ENCODE assay signal across 9 mouse cellular contexts in the genomic region with DNA sequence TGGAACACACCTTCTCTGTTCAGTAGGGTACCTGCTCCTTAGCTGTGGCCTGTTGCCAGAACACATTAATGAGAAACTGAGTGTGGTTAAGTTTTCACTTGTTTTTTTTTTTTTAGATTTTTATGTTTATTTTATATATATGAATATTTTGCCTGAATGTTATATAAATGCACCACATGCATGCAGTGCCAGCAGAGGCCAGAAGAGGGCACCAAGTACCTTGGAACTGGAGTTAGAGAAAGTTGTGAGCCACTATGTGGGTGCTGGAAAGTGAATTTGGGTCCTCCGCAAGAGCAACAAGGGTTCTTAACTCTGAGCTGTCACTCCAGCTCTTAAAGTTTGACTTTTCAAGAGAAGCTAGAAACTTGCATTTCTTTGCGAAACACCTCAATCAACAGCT. TPM values are rescaled to one million over a fixed set of nuclear protein-coding genes. Genes with fewer than 3 reads are reported as not detected.
DNase-seq lines count a peak whose midpoint lies in the region; ATAC-seq and TF ChIP-seq lines count a peak whose summit lies in the region.
"Had no signal": no experiment of that assay in that cellular context is flagged by ENCODE, and none has a peak within 500 bp of the region (broad histone marks: within the 10 kb centered on the region; RNA-seq: fewer than 3 reads in every experiment).

No protein-coding gene starts in this region.

- H3K9ac ChIP-seq in hindbrain, embryonic 16.5 days (ENCODE audit: low read depth, low read length), result no peak overlapping the region
- H3K9ac ChIP-seq in liver, embryonic 14.5 days (replicated peaks), result no peak overlapping the region
- no peak overlapping the region for H3K9ac ChIP-seq in midbrain, embryonic 15.5 days

- no peak overlapping the region for H3K4me3 ChIP-seq in hindbrain, embryonic 10.5 days
- H3K4me3 ChIP-seq in hindbrain, embryonic 16.5 days (ENCODE audit: low read length), result no peak overlapping the region
- no peak overlapping the region for H3K4me3 ChIP-seq in liver, embryonic 14.5 days (ENCODE audit: insufficient read depth in 1 of 2, low read depth in 2 of 2, low read length in 2 of 2)
- H3K4me3 ChIP-seq in midbrain, embryonic 15.5 days, result no peak overlapping the region

- peak; percentile 16 for DNase-seq in hindbrain, embryonic 10.5 days (ENCODE audit: low spot score)
- DNase-seq in CD4-positive helper T cell, adult 2 months (ENCODE audit: low read depth, low spot score), result peak; percentile 11
- peak; percentile 20 for DNase-seq in adrenal gland, adult 2 months
- peak; percentile 11 for DNase-seq in gastrocnemius, postnatal 10 days
- no peak for DNase-seq in liver, embryonic 14.5 days (ENCODE audit: low read depth in 3 of 3, low spot score in 3 of 3)
- peak; percentile 3 to 5 for DNase-seq in spleen, postnatal 36 days (ENCODE audit: low spot score in 2 of 2)

- H3K36me3 ChIP-seq in hindbrain, embryonic 10.5 days, result no peaks in the 10 kb centered on the region
- no peaks in the 10 kb centered on the region for H3K36me3 ChIP-seq in hindbrain, embryonic 16.5 days (ENCODE audit: control insufficient read depth, insufficient read depth, low read length)
- H3K36me3 ChIP-seq in liver, embryonic 14.5 days (replicated peaks; ENCODE audit: control insufficient read depth, insufficient read depth, low read depth), result no peaks in the 10 kb centered on the region
- H3K36me3 ChIP-seq in midbrain, embryonic 15.5 days (replicated peaks), result 0 out of 2 replicates have a peak, but pooled peaks cover 3% of the 10 kb centered on the region

- no peak for ATAC-seq in hindbrain, embryonic 16.5 days
- no peak for ATAC-seq in liver, embryonic 14.5 days (ENCODE audit: insufficient read depth)
- ATAC-seq in midbrain, embryonic 15.5 days (replicated peaks), result no peak

- H3K4me1 ChIP-seq in hindbrain, embryonic 10.5 days (replicated peaks), result no peaks in the 10 kb centered on the region
- no peaks in the 10 kb centered on the region for H3K4me1 ChIP-seq in hindbrain, embryonic 16.5 days (ENCODE audit: control insufficient read depth, insufficient read depth, low read depth, low read length)
- H3K4me1 ChIP-seq in liver, embryonic 14.5 days (replicated peaks; ENCODE audit: control insufficient read depth in 2 of 2, insufficient read depth in 2 of 2, low read length in 1 of 2), result no peaks in the 10 kb centered on the region
- no peaks in the 10 kb centered on the region for H3K4me1 ChIP-seq in midbrain, embryonic 15.5 days

- H3K27me3 ChIP-seq in hindbrain, embryonic 10.5 days (ENCODE audit: insufficient read depth, poor library complexity, severe bottlenecking), result no peaks in the 10 kb centered on the region
- no peaks in the 10 kb centered on the region for H3K27me3 ChIP-seq in hindbrain, embryonic 16.5 days (replicated peaks; ENCODE audit: control insufficient read depth, insufficient read depth, low read length)
- H3K27me3 ChIP-seq in liver, embryonic 14.5 days (ENCODE audit: control insufficient read depth, insufficient read depth, low read length), result no peaks in the 10 kb centered on the region
- no peaks in the 10 kb centered on the region for H3K27me3 ChIP-seq in midbrain, embryonic 15.5 days (replicated peaks)

- TF ChIP-seq CTCF in liver, embryonic 14.5 days (IDR thresholded peaks at IDR 0.05; ENCODE audit: low read depth), result peak; percentile 67

- 84% methylated on average over 2 of the region's 2 CpGs for WGBS in hindbrain, embryonic 10.5 days
- 88% methylated on average over 2 of the region's 2 CpGs for WGBS in hindbrain, embryonic 16.5 days
- 78% methylated on average over 2 of the region's 2 CpGs for WGBS in liver, embryonic 14.5 days (ENCODE audit: insufficient replicate concordance)
- 85% methylated on average over 2 of the region's 2 CpGs for WGBS in midbrain, embryonic 15.5 days

- TF ChIP-seq EP300 in liver, embryonic 14.5 days (IDR thresholded peaks at IDR 0.05; ENCODE audit: low read depth), result no peak

- H3K9me3 ChIP-seq in hindbrain, embryonic 10.5 days, result no peaks in the 10 kb centered on the region
- H3K9me3 ChIP-seq in hindbrain, embryonic 16.5 days (ENCODE audit: control insufficient read depth, low read length), result no peaks in the 10 kb centered on the region
- H3K9me3 ChIP-seq in liver, embryonic 14.5 days (ENCODE audit: control insufficient read depth, low read length), result no peaks in the 10 kb centered on the region
- no peaks in the 10 kb centered on the region for H3K9me3 ChIP-seq in midbrain, embryonic 15.5 days

- no peak overlapping the region for H3K4me2 ChIP-seq in hindbrain, embryonic 16.5 days (ENCODE audit: low read length)
- H3K4me2 ChIP-seq in liver, embryonic 14.5 days (ENCODE audit: low read depth), result no peak overlapping the region
- no peak overlapping the region for H3K4me2 ChIP-seq in midbrain, embryonic 15.5 days

- no peak overlapping the region for H3K27ac ChIP-seq in hindbrain, embryonic 10.5 days
- H3K27ac ChIP-seq in hindbrain, embryonic 16.5 days (ENCODE audit: low read depth, low read length), result no peak overlapping the region
- H3K27ac ChIP-seq in liver, embryonic 14.5 days, result no peak overlapping the region
- H3K27ac ChIP-seq in midbrain, embryonic 15.5 days, result no peak overlapping the region

RNA-seq across cellular contexts. Expression of a gene that starts 20.9 kb away (rescaled TPM):
- 20.7 and 27.1 TPM in 2 replicates for polyA plus RNA-seq in hindbrain, embryonic 10.5 days (2016; fragmentation: Nextera tagmentation; extraction: Ambion mirVana)
- 42.8 and 45.5 TPM in 2 replicates for polyA plus RNA-seq in hindbrain, embryonic 16.5 days (2015; fragmentation: Nextera tagmentation; extraction: Ambion mirVana)
- 10 to 100 TPM in 1 of 2 experiments, 1 to 10 TPM in 1; 8.3 to 15.0 TPM for total RNA-seq in adrenal gland, adult 2 months (2021)
- 1.4 and 1.8 TPM in 2 replicates for polyA plus RNA-seq in adrenal gland, adult 2 months (2012; rRNA removed)
- 1 to 10 TPM; 1.6 to 1.7 TPM for total RNA-seq in gastrocnemius, postnatal 10 days (2021)
- polyA plus RNA-seq in liver, embryonic 14.5 days (2012; rRNA removed), result 1.8 and 2.2 TPM in 2 replicates
- 3.6 and 4.5 TPM in 2 replicates for polyA plus RNA-seq in liver, embryonic 14.5 days (2014; fragmentation: Nextera tagmentation; extraction: Ambion mirVana)
- polyA plus RNA-seq in midbrain, embryonic 15.5 days (2015; fragmentation: Nextera tagmentation; extraction: Ambion mirVana), result 42.0 and 43.4 TPM in 2 replicates

RNA-seq across cellular contexts. Expression of a gene that starts 30.2 kb away (rescaled TPM):
- polyA plus RNA-seq in hindbrain, embryonic 10.5 days (2016; fragmentation: Nextera tagmentation; extraction: Ambion mirVana), result not detected in 2 replicates
- polyA plus RNA-seq in hindbrain, embryonic 16.5 days (2015; fragmentation: Nextera tagmentation; extraction: Ambion mirVana), result not detected in 2 replicates
- under 1 TPM in 1 of 2 experiments, not detected in 1; 0.12 TPM for total RNA-seq in adrenal gland, adult 2 months (2021)
- polyA plus RNA-seq in adrenal gland, adult 2 months (2012; rRNA removed), result 0.09 TPM in 1 of 2 replicates, not detected in the other
- not detected for total RNA-seq in gastrocnemius, postnatal 10 days (2021)
- not detected in 2 replicates for polyA plus RNA-seq in liver, embryonic 14.5 days (2012; rRNA removed)
- polyA plus RNA-seq in liver, embryonic 14.5 days (2014; fragmentation: Nextera tagmentation; extraction: Ambion mirVana), result not detected in 2 replicates
- polyA plus RNA-seq in midbrain, embryonic 15.5 days (2015; fragmentation: Nextera tagmentation; extraction: Ambion mirVana), result not detected in 2 replicates
- polyA plus RNA-seq: neural tube, embryonic 11.5 days had no signal

RNA-seq across cellular contexts. Expression of a gene that starts 49.8 kb away (rescaled TPM):
- polyA plus RNA-seq in hindbrain, embryonic 10.5 days (2016; fragmentation: Nextera tagmentation; extraction: Ambion mirVana), result 13.4 and 16.8 TPM in 2 replicates
- polyA plus RNA-seq in hindbrain, embryonic 16.5 days (2015; fragmentation: Nextera tagmentation; extraction: Ambion mirVana), result 6.6 and 7.2 TPM in 2 replicates
- total RNA-seq in adrenal gland, adult 2 months (2021), result 10 to 100 TPM in 1 of 2 experiments, 1 to 10 TPM in 1; 9.8 to 11.8 TPM
- polyA plus RNA-seq in adrenal gland, adult 2 months (2012; rRNA removed), result 0.65 and 0.76 TPM in 2 replicates
- 10 to 100 TPM in 1 of 2 experiments, 1 to 10 TPM in 1; 5.9 to 10.8 TPM for total RNA-seq in gastrocnemius, postnatal 10 days (2021)
- 5.2 and 5.4 TPM in 2 replicates for polyA plus RNA-seq in liver, embryonic 14.5 days (2012; rRNA removed)
- 2.1 and 4.4 TPM in 2 replicates for polyA plus RNA-seq in liver, embryonic 14.5 days (2014; fragmentation: Nextera tagmentation; extraction: Ambion mirVana)
- 9.2 and 9.3 TPM in 2 replicates for polyA plus RNA-seq in midbrain, embryonic 15.5 days (2015; fragmentation: Nextera tagmentation; extraction: Ambion mirVana)

RNA-seq across cellular contexts. Expression of a gene that starts 50.7 kb away (rescaled TPM):
- 19.4 and 24.3 TPM in 2 replicates for polyA plus RNA-seq in hindbrain, embryonic 10.5 days (2016; fragmentation: Nextera tagmentation; extraction: Ambion mirVana)
- polyA plus RNA-seq in hindbrain, embryonic 16.5 days (2015; fragmentation: Nextera tagmentation; extraction: Ambion mirVana), result 16.9 and 17.2 TPM in 2 replicates
- total RNA-seq in adrenal gland, adult 2 months (2021), result 1 to 10 TPM; 2.0 to 4.3 TPM
- 0.13 and 0.39 TPM in 2 replicates for polyA plus RNA-seq in adrenal gland, adult 2 months (2012; rRNA removed)
- total RNA-seq in gastrocnemius, postnatal 10 days (2021), result 1 to 10 TPM; 2.5 to 2.7 TPM
- polyA plus RNA-seq in liver, embryonic 14.5 days (2012; rRNA removed), result 4.9 and 10.1 TPM in 2 replicates
- 13.2 and 15.2 TPM in 2 replicates for polyA plus RNA-seq in liver, embryonic 14.5 days (2014; fragmentation: Nextera tagmentation; extraction: Ambion mirVana)
- 21.2 and 22.1 TPM in 2 replicates for polyA plus RNA-seq in midbrain, embryonic 15.5 days (2015; fragmentation: Nextera tagmentation; extraction: Ambion mirVana)

Comparison
In these comparisons a context has a peak if more than half of its experiments do, and no peak if none do; other contexts are left out.
1. DNase-seq: peak in hindbrain, embryonic 10.5 days (single experiment), CD4-positive helper T cell, adult 2 months (single experiment), adrenal gland, adult 2 months (single experiment), gastrocnemius, postnatal 10 days (single experiment) and spleen, postnatal 36 days (2 of 2); none in liver, embryonic 14.5 days (0 of 3).